Mouse (Mus musculus) thymus, postnatal 25 days (tissue): Measurements from ENCODE around the gene Pdlim5.
"Not testable (repeated sequence)": the region's sequence is repeated elsewhere in the genome, so short reads cannot be mapped to it uniquely, and the experiment has no call there.

Source experiments
- DNase-seq: peaks from one replicate; pipeline ENCODE4 v3.0.0; 2022

Pdlim5 gene

DNA sequence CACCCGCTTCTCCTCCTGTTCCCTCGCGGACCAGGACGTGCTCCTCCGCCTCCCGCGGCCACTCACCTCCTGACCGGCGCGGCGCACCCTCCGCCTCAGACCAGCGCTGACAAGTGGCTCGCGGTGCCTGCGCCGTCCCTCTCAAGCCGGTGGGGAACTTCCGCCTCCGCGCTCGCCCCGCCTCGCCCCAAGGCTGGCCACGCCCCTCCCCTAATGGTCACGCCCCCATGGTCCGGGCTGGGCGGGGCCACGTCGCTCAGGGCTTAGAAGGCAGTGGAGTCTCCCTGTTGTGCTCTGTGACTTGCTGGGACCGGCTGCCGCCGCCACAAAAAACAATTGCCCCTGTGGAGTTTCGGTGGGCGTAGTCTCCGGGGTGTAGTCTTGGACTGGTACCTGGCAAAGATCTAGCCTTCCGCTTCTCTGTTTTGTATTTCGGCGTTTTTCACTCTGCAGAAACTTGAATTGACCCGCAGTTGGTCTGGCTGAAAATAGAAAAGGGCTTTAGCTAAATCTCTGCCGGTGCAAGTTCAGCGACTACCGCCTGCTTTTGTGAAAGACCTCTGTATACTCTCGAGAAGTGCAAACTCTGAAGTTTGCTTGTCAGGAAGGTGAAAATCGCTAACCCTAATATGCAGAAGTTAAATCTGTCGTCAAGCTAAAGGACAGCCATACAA is at the start of gene Pdlim5:
TSS of gene Pdlim5 (minus strand) at position 177 of the 674 bp plus-strand sequence.
- DNase-seq = peak; percentile 98

DNA sequence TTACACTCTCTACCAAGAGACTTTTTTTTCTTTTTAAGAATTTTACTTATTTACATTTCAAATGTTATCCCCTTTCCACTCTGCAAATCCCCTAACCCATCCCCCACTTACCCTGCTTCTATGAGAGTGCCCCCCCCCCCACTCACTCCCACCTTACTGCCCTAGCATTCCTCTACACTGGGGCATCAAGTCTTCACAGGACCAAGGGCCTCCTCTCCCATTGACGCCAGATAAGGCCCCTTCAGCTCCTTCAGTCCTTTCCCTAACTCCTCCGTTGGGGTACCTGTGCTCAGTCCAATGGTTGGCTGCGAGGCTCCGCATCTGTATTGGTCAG is 48.2 kb upstream of the Pdlim5 start:
- no peak for DNase-seq

DNA sequence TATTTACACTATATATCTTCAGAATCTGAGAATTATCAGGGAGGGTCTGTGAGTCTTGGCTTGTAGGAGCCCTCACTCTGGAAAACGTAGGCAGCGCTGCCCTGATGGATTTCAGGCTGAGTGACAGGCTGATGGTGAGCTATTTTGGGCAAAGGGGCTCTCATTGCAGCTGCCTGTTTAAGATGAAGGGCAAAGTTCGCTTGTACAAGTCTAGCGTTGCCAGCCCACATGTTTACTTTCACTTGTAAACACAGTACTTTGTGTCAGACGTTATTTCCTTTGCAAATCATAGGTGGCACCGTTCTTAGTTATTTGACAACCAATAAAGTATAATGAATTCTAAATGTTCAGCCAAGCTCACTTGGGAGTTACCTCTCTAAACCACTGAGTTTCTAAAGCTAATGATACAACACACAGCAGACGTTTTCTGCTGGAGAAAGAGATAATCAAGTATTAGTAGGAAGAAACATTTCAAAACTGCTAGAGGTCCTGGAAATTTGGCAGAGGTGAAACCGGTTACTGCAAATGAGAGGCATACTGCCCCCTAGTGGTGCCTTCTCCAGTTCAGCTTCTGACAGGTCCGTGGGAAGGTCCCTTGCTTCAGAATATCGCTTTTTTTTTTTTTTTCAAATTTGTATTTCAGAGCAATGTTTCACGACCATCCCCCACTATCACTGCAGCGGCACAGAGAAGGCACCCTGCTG is 47.7 kb upstream of the Pdlim5 start:
- peak; percentile 86 for DNase-seq

DNA sequence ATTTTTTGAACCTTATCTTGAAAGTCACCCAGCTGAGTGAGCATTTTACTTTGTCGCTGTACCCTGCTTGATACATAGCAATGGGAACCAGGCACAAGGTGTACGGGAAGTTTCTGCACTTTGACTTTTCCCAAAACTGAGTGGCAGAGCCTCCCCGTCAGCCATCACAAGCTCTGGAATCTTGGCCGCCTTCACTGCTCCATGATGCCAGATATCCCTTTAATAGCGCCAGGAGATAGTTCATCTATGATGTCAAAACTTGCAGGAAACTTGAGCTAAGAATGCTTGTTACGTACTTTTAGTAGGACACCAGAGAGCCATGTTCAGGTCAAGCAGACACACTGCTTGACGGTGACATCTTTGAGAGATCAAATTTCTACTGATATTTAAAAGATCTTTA is 46.7 kb upstream of the Pdlim5 start:
- DNase-seq = no peak

- no peak for DNase-seq
Measured at GRCm38 (mm10) chr3:142441142-142441541, 45.6 kb upstream of the Pdlim5 start.

DNA sequence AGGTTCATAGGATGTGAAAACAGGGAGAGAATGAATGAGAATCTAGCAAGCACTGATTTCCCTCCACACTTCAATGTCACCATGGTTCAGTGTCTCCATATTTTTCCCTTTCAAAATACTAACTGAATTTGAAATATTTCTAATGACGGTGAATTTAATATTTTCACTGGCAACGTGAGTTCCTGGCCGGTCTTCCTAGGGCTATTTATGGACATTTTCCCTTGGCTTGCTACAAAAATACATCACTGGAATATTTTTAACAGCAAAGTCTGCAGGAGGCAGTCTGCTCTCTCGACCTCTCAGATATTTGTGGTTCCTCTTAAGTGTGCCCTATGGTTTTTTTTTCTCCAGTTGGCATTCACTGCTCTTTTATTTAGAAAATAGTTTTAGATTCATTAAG is 44.7 kb upstream of the Pdlim5 start:
- DNase-seq = no peak

GRCm38 (mm10) chr3:142439591-142440093 is 44.1 kb upstream of the Pdlim5 start:
- DNase-seq = no peak

GRCm38 (mm10) chr3:142438630-142439029 is 43.1 kb upstream of the Pdlim5 start:
- DNase-seq = not testable (repeated sequence)

GRCm38 (mm10) chr3:142436824-142437223 is 41.3 kb upstream of the Pdlim5 start:
- no peak for DNase-seq

GRCm38 (mm10) chr3:142436212-142436611 is 40.7 kb upstream of the Pdlim5 start:
- DNase-seq = no peak

- no peak for DNase-seq
Measured at GRCm38 (mm10) chr3:142434786-142435168, 39.3 kb upstream of the Pdlim5 start.

DNA sequence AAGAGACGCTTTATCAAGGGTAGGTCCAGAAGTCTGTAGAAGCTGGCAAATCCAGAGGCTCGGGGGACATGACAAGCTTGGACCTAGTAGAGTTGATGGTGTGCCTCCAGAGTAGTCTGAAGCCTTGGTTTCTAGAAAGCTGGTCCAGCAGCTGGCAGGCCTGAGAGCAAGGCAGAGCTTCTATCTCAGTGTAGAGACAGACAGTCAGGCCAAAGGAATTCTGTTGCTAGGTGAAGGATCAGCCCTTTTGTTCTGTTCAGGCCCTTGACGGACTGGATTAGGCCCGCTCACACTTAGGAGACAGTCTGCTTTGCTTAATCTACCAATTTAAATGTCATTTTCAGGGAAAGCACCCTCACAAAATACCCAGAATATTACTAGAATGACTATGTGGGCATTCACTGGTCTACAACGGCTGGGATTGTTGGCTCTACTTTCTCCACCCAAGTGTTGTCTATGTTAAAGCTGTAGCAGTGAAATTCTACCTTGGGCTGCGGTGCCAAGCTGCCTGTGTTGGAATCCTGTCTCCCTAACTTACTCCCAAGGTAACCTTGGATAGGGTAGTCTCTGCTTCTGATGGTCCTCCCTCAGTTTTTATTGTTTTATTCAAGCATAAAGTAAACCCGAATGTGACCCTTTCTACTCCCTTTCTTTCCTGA is 38.8 kb upstream of the Pdlim5 start:
- DNase-seq = no peak

GRCm38 (mm10) chr3:142431481-142431880 is 36.0 kb upstream of the Pdlim5 start:
- no peak for DNase-seq

- no peak for DNase-seq
Measured at GRCm38 (mm10) chr3:142430048-142430447, 34.6 kb upstream of the Pdlim5 start.

DNA sequence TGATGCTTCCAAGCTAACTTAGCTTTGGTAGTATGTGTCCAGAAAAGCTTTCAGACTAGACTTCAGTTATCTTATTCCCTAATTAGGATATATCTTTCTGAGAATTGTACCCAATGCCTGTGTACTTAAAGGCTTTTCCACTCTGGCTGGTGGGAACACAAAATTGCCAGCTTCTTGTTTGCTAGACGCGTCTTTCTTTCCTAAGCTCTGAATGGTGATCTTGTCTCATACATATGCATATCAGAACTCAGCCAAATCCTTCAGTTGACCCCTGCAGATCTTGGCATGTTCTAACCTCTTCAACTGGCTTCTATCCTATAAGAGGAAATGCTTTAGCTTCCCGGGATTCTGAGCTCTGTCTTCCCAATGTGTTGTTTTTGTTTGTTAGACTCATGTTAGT is 31.3 kb upstream of the Pdlim5 start:
- no peak for DNase-seq

- DNase-seq = no peak
Measured at GRCm38 (mm10) chr3:142424134-142424533, 28.6 kb upstream of the Pdlim5 start.

DNA sequence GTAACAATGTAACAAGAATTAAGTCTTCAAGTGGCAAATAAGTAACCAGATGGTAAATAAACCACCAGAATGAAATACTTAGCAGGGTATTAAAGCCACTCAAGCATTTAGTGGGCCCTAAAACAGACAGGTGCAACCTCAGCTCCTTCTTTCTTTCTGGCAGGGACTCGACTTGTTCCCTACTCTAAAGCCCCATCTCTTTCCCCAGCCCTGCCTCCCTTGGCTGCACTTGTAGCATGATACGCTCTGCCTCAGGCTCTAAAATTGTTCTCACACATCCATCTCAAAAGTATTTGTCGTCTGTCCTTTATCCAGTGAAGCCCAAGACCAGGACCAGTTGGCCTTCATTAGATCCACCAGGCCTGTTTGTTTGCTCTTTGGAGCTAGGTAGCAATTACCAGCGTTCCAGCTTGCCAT is 28.0 kb upstream of the Pdlim5 start:
- no peak for DNase-seq

DNA sequence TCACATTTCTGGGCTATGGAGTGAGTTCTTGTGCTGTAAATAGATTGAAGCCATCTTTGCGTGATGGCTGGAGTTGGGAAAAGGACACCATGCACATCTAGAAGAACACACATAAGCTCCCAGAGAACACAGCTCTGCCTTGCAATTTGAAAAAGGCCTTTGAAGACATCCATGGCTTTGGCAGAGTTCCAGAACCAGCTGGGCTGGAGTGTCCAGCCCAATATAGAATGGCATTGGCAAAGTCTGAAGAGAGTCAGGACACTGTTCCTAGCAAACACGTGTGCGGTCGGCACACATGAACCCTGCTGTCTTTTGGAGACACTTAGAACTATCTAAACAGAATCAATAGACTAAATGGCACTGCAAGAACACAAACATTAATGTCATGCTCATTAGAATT is 26.7 kb upstream of the Pdlim5 start:
- DNase-seq = no peak

- DNase-seq = no peak
Measured at GRCm38 (mm10) chr3:142421470-142421869, 26.0 kb upstream of the Pdlim5 start.

- no peak for DNase-seq
Measured at GRCm38 (mm10) chr3:142417996-142418395, 22.5 kb upstream of the Pdlim5 start.

DNA sequence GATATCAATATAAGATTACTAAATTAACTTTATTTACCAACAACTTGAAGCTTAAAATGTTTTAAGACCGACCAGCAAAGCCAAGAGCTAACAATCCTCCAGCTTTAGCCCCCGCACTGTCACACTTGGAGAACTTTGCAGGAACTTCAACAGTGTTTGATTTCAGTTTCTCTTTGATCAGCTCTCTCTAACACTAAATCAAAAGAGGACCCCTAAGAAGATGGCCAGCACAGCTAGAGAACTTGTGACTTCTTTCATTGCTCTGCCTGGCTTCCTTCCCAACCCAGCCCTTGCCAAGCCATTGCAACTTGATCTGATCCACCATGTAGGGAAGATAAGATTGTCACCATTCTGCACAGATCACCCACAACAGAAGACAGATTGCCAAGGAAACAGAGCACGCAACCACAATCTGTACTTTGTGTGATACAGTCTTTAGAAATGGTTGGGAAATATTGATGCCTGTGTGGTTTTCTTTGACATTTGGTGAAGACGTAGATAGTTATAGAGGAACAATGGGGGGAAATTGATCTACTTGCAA is 17.9 kb upstream of the Pdlim5 start:
- no peak for DNase-seq

- DNase-seq = no peak
Measured at GRCm38 (mm10) chr3:142410930-142411329, 15.4 kb upstream of the Pdlim5 start.

DNA sequence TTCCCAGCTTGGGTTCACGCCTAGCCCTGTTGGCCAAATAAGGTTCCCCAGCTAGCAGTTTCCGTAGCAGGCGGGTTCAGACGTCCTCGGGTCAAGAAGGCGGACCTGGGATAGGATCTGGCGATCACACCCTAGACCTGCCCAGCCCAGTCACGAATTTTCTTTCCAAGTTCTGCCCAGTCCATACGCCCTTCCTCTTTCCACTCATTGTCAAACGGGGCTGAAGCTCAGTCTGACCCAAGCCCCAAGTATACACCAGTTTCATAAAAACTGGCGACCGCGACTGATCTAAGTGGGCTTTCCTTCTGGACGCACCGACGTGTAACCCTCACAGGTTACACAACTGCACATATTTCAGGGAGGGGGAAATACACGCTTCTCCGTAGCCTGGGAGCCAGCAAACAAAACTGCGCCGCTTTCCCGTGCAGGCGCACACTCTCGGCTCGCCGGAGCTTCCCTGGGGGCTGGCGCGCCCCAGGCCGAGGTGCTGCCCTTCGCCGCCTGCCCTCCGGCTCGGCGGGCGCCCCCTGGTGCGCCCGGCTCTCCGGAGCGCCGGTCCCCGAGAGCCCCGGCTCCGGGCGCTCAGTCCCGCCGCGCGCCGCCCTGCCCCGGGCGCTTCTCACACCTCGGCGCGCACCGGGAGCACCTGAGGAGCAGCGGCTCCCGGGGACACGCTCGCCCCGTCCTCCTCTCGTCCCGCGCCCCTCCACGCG is 544 bp downstream of the Pdlim5 start:
- DNase-seq = peak; percentile 36
